Mouse (Mus musculus) testis, postnatal 10 days (tissue): Measurements from ENCODE around the gene Kif23.
A peak's percentile ranks its signal among the peaks of the same experiment; 100 is the strongest.

Experiments used
- DNase-seq: peaks from one replicate; pipeline ENCODE4 v3.0.0; 2021; ENCODE audit warnings: low spot score

Kif23 gene

GRCm38 (mm10) chr9:61947402-61948346 is 1.1 kb upstream of the Kif23 start:
- DNase-seq: peak; percentile 82

- no peak for DNase-seq
Observed at GRCm38 (mm10) chr9:61945973-61946611, 482 bp downstream of the Kif23 start.

- DNase-seq: no peak
Observed at GRCm38 (mm10) chr9:61941054-61941453, 5.5 kb downstream of the Kif23 start.

- no peak for DNase-seq
Observed at GRCm38 (mm10) chr9:61933333-61933732, 13.2 kb downstream of the Kif23 start.

- DNase-seq: no peak
Observed at GRCm38 (mm10) chr9:61932009-61932408, 14.6 kb downstream of the Kif23 start.

GRCm38 (mm10) chr9:61925086-61925660 is 21.4 kb downstream of the Kif23 start:
- no peak for DNase-seq

GRCm38 (mm10) chr9:61920331-61920730 is 26.2 kb downstream of the Kif23 start:
- DNase-seq: no peak

- DNase-seq: no peak
Observed at GRCm38 (mm10) chr9:61919464-61919863, 27.1 kb downstream of the Kif23 start.

GRCm38 (mm10) chr9:61917436-61917835 is 29.1 kb downstream of the Kif23 start:
- DNase-seq: no peak

DNA sequence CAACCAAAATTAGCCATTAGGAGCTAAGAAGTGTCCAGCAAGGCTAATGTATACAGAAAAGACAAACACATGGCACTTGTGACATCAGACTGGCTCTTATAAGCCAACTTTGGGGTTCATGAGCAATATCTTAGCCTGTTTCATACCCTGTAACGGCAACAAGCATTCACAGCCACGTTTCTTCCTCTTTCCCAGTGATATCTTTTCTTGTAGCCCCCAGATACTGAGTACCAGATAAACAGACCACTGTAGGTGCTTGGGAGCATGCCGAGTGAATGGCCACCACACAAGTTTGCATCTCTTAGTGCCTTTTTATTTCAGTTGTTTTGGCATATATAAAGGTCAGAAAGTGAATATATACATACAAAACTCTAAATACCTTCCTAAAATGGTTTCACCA is 29.6 kb downstream of the Kif23 start:
- no peak for DNase-seq

GRCm38 (mm10) chr9:61915393-61916005 is 31.1 kb downstream of the Kif23 start:
- no peak for DNase-seq

DNA sequence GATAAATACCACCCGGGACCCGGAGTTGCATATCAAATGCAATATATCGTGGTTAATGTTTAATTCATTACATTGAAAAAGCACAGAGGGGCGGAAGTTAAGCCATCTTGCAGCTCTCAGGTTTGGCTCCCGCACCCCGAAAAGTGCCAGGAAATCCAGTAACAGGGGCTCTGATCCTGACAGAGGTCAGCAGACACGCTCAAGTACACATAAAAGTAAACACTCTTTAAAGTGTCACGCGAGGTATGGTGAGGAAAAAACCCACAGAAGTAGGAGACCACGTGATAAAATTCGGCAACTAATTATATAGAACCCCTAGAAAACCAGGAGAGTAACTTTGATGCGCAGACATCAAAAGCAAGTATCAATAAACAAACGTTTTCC is 31.7 kb downstream of the Kif23 start:
- DNase-seq: no peak

- peak; percentile 95 for DNase-seq
Observed at GRCm38 (mm10) chr9:61914203-61914916, 32.2 kb downstream of the Kif23 start, which contains the start of gene Rplp1. Gene Rplp1 (minus strand): TSS chr9:61914542.

- DNase-seq: no peak
Observed at GRCm38 (mm10) chr9:61911300-61912128, 35.1 kb downstream of the Kif23 start.

DNA sequence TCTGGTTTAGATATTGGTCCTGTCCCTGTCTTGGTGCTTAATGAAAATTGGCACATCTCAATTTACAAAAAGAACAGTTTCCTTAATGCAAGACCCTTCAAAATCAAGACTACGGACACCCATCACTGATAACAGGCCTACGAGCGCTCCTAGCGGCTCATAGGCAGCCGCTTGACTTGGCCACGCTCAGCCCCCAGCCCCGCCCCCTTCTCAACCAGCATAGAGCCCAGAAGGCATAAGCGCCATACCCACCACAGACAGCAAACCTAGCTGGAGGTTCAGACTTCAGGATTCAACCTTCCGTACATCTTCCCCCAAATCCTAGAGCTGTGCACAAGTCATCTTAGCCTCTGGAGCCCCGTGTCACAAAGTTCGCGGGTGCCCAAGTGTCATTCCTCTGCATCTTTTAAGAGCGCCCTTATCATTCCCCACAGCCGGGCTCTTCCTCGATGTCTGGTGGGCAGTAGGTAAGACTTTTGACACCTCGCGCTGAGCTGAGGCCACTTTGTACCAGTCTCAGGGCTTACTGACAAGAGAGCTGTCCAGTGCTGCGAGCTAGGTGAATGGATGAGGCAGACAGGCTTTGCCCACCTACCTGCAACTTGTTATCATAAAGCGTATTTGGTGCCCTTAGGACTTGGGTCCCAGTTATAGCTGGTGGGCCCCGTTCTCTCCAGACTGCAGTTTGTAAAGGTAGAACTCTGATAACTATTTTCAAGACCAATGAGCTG is 35.9 kb downstream of the Kif23 start:
- peak; percentile 73 for DNase-seq

- no peak for DNase-seq
Observed at GRCm38 (mm10) chr9:61909633-61910032, 36.9 kb downstream of the Kif23 start.

DNA sequence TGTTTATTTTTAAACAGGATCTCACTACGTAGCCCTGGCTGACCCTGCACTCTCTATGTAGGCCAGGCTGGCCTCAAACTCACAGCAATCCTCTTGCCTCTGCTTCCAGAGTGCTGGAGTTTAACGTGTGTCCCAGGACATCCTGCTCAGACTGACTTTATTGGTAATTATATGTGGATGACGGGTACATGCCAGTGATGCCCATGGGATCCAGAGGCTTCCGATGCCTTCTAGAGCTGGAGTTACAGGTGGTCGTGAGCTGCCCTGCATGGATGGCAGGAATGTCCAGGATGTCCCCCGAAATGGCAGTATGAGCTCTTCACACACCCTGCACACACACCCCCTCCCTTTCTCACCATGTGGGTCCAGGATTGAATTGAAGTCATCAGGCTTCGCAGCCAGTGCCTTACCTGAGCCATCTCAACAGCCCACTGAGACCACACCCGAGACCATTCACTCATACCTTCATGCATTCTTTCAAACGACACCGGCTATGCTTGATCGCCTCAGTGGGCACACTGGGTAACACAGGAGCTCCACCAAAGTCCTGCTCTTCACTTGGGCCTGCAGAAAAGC is 37.7 kb downstream of the Kif23 start:
- no peak for DNase-seq

DNA sequence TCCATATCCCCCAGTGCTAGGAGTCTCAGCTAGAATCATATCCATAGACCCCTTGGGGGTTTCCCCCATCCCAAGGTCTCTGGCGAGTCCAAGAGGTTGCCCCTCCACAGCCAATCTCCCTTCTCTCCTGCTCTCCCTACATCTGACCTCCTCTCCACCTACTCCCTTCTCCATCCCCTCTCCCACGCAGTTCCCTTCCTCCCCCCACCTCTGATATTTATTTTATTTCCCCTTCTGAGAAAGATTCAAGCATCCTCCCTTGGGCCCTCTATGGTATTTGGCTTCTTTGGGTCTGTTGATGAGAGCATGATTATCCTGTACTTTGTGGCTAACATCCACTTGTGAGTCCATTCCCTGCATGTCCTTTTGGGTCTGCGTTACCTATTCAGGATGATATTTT is 38.2 kb downstream of the Kif23 start:
- no peak for DNase-seq

DNA sequence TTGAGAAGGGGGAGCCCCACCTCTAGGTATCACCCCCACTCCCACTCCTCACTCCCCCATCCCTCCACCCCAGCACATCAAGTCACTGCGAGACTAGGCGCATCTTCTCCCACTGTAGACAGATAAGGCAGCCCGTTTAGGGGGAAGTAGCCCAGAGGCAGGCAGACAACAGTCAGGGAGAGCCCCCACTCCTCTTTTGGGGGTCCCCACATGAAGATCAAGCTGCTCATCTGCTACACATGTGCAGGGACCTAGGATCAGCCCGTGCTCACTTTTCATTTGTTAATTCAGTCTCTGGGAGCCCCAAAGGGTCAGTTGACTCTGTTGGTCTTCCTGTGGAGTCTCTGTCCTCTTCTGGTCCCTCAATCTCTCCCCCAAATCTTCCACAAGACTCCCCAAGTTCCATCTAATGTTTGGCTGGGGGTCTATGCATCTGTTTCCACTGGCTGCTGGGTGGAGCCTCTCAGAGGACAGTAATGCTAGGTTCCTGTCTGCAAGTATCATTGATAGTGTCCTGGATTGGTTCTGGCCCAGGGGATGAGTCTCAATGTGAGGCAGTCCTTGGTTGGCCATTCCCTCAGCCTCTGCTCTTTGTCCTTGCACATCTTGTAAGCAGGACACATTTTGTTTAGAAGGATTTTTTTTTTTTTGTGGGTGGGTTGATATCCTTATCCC is 38.8 kb downstream of the Kif23 start:
- no peak for DNase-seq
